Mouse (Mus musculus) CD4-positive helper T cell, adult 2 months (primary cell): ENCODE measurements around the gene Acp2.

ENCODE experiments used
- DNase-seq: peaks from one replicate; pipeline ENCODE4 v3.0.0-alpha.2; 2012; ENCODE audit warnings: low read depth, missing footprints, low spot score

Acp2 gene

GRCm38 (mm10) chr2:91202222-91202971, at the start of gene Acp2, which contains the start of gene Nr1h3:
TSS of gene Acp2 (plus strand) at chr2:91202885.
TSS of gene Nr1h3 (minus strand) at chr2:91202834.
- peak; percentile 92 for DNase-seq

- no peak for DNase-seq
These were observed 49.8 kb upstream of the Acp2 start for GRCm38 (mm10) chr2:91152885-91153377.

- DNase-seq, result no peak
These were observed 48.6 kb upstream of the Acp2 start for GRCm38 (mm10) chr2:91154091-91154490.

- no peak for DNase-seq
These were observed 45.5 kb upstream of the Acp2 start for GRCm38 (mm10) chr2:91157002-91157752.

- no peak for DNase-seq
These were observed 42.1 kb upstream of the Acp2 start for GRCm38 (mm10) chr2:91160591-91160990.

GRCm38 (mm10) chr2:91162952-91163351, 39.7 kb upstream of the Acp2 start:
- DNase-seq, result no peak

- no peak for DNase-seq
These were observed 39.2 kb upstream of the Acp2 start for GRCm38 (mm10) chr2:91163532-91163931.

GRCm38 (mm10) chr2:91164991-91165390, 37.7 kb upstream of the Acp2 start:
- DNase-seq, result no peak

- DNase-seq, result no peak
These were observed 35.1 kb upstream of the Acp2 start for GRCm38 (mm10) chr2:91167629-91168028.

GRCm38 (mm10) chr2:91169587-91170322, 32.9 kb upstream of the Acp2 start:
- DNase-seq, result no peak

GRCm38 (mm10) chr2:91175490-91175889, 27.2 kb upstream of the Acp2 start:
- DNase-seq, result no peak

GRCm38 (mm10) chr2:91176234-91176633, 26.5 kb upstream of the Acp2 start:
- no peak for DNase-seq

- DNase-seq, result no peak
These were observed 22.9 kb upstream of the Acp2 start for GRCm38 (mm10) chr2:91179825-91180224.

GRCm38 (mm10) chr2:91180706-91181105, 22.0 kb upstream of the Acp2 start:
- no peak for DNase-seq

GRCm38 (mm10) chr2:91182016-91182404, 20.7 kb upstream of the Acp2 start:
- peak; percentile 80 for DNase-seq

- peak; percentile 92 for DNase-seq
These were observed 20.1 kb upstream of the Acp2 start for GRCm38 (mm10) chr2:91182405-91183147.

- peak; percentile 99 for DNase-seq
These were observed 19.6 kb upstream of the Acp2 start for GRCm38 (mm10) chr2:91183148-91183513.

GRCm38 (mm10) chr2:91183711-91184405, 18.8 kb upstream of the Acp2 start, which contains the start of gene Madd:
TSS of gene Madd (minus strand) at chr2:91183837.
- DNase-seq, result peak; percentile 88

GRCm38 (mm10) chr2:91186208-91186607, 16.5 kb upstream of the Acp2 start:
- DNase-seq, result no peak

- peak; percentile 70 for DNase-seq
These were observed 15.3 kb upstream of the Acp2 start for GRCm38 (mm10) chr2:91187431-91187830.

- DNase-seq, result no peak
These were observed 12.2 kb upstream of the Acp2 start for GRCm38 (mm10) chr2:91190501-91190900.
